Mouse (Mus musculus): Measurements from ENCODE around the gene Palm2.

Gene Palm2

DNA sequence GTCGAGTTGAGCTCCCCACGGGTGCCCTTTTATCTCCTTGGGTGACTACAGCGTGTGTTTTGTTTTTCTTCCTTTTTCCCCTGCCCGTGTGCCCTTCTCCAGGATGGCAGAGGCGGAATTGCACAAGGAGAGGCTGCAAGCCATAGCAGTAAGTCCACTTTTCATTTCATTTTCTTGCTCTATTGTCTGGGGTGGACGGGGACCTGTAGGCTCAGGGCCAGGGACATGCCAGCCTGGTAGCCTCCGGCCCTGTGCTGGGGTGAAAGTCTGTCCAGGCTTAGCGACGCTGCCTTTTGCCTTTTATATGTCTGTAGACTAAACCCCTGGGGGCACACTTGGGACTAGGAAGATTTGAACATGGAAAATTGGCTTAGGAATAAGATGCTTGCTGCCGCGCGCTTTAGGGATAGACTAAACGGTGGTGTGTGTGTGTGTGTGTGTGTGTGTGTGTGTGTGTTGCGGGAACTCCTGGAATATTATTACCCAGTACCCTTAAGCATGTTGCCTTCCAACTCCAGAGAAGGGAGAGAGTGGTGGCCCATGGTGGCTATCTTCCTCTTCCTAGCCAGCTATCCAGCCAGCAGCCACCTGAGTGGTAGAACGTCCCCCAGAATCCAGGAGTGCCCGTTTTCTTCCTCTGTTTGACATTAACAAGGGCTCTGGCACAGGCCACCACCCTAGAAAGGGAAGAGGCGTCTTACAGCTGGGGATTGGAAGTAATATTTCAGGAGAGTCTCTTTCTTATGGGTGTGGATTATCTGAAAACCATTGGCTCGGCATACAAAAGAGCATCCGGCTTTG is 134.4 kb downstream of the Palm2 start:
- no peak for DNase-seq (ENCODE audit: low spot score in 2 of 2)

DNA sequence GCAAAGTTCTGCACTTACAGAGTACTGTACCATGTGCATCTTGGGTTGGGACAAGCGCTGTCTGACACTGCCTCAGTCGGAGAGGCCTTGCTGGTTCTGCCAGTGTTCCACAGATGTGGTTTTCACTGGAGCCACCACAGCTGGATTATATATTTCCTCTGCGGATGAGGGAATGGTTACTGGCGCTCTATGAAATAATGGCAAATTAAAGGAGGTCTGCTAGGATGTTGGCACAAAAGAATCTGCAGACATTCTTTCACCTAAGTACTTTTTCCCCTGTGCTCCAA is 135.0 kb downstream of the Palm2 start:
- DNase-seq (ENCODE audit: low spot score in 2 of 2) = no peak

DNA sequence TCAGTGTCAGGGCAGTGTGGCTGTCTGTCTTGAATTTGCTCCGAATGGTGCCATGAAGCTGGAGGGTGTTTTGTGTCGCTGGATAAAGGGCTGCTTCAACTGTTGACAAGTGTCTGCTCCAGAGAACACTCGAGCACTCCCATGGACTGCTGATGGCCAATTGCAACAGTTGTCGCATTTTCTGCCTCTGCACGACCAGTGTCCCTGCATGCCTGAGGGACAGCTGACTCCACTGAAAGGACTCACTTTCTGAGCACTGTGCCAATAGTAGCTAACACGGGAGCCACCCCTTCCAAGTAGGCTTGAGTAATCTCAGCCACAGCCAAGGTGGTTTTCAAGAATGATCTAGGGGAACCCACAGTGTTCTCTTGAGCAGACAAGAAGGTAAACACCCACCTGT is 135.7 kb downstream of the Palm2 start:
- no peak for DNase-seq (ENCODE audit: low spot score in 2 of 2)

DNA sequence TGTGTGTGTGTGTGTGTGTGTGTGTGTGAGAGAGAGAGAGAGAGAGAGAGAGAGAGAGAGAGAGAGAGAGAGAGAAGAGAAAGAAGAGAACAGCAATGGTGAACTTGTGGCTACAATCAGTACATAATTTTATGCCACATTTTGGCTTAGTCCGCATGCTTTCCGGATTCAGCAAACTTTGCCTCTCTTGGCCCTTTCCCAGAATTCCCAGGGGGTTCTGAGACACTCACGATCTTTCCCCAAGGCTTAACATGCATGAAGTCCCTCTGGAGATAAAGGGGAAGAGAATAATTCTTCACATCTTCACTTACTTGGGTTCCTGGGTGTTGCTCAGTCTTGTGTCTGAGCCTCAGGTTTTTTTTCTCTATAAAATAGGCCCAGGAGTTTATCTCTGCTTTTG is 136.2 kb downstream of the Palm2 start:
- no peak for DNase-seq (ENCODE audit: low spot score in 2 of 2)

DNA sequence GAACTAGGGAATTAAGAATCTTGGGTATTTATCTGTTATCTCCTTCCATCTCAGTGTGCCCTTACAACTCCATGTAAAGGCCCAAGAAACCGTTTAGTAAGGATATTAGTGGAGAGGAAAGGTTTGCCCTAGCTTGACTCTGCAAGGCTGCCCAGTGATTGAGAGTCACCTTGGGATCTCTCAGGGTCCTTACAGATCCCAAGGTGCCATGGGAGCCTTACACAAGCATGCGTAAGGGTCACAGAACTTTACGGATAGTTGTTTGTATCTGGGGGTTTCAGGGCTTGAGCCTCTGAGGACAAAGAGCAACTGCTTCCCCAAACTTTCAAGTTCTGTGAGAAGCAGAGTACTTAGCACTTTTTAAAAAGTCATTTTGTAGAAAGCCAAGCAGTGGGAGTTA is 140.1 kb downstream of the Palm2 start:
- no peak for DNase-seq (ENCODE audit: low spot score in 2 of 2)

DNA sequence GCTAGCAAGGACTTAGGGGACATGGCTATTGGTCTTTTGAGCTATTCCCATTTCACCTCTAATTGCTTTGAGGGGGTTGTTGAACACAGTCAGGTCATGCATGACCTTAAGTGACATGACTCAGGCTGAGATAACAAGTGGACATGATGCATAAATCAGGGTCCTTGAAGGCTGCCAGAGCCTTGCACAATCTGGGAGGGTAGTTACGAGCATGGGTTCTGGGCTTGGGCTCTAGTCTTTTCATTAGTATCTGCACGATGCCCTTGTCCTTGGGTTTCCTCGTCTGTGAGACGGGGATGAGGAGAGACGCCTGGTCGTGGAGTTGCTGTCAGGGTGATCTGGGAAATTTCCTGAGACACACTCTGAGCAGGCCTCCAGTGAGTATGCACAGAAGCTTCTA is 140.6 kb downstream of the Palm2 start:
- no peak for DNase-seq (ENCODE audit: low spot score in 2 of 2)

DNA sequence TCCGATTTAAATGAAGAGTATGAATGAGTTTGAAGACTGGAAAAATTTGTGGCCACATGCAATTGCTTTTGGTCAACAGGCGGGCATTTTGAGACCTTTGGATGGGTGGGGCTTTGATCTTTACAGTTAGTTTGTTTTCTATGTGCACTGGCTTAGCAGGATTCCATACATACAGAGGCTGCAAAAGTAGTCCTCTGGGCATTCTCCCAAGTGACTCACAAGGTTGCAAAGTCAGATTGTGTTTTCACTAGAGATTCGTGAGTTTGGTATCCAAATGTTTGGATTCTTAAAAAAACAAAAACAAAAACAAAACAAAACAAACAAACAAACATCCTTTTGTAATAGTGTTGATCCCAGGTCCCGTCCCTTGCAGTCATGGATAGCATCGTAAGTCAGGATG is 141.6 kb downstream of the Palm2 start:
- DNase-seq (ENCODE audit: low spot score in 2 of 2) = no peak

DNA sequence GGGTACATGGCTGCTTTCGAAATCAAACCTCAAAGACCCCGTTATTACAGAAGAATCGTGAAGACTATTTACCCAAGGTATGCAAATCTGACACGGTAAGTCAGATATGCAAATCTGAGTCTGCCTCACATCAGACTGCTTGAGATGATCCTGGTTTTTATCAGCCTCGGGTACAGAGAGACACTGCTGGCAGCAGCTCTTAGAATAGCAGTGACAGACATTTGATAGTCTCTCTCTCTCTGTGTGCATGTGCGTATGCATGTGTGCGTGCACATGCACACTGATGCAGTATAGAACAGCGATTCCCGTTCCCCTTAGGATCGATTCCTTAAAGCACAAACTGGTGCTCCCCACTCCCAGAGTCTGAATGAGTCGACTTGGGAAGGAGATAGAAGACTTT is 142.0 kb downstream of the Palm2 start:
- DNase-seq (ENCODE audit: low spot score in 2 of 2) = no peak

DNA sequence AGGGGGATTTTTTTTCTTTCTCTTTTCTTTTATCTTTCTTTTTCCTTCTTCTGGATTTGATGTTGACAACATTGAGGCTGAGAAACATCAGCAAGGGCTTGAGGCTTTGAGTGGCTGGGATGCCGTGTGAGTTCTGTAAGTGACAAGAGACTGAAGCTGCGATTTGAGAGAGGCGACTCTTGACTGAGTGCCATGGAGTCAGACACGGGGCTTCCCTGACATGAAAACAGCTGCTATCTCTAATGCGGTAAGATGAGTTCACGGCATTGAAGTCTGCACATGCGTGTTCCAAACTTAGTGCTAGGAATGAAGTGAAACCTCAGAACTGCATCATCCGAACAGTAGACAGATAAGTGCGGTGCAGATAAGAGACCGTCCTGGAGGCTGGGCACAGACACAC is 145.6 kb downstream of the Palm2 start:
- DNase-seq (ENCODE audit: low spot score in 2 of 2) = no peak

DNA sequence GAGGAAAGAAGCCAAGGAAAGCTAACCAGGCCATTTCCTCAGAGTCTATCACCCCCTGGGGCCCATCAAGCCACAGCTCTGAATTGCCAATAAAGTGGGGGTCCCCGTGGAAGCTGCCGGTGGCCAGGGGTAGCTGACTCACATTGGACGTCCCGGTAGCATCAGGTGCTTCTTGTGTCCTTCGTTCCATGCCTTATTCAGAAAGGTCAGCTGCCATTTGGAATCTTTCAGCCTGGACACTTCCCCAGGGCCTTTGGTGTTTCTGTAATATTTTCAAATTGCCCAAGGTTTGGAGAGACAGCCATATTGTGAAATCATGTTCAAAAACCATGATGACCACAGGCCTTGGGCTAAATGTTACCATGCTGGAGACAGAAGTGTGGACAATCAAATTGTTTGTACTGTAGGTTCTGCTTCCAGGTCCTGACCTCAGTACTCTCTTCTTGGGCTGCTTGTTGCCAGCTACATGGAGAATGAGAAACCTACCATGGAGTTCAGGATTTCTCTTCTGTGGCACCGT is 151.3 kb downstream of the Palm2 start:
- no peak for DNase-seq (ENCODE audit: low spot score in 2 of 2)

DNA sequence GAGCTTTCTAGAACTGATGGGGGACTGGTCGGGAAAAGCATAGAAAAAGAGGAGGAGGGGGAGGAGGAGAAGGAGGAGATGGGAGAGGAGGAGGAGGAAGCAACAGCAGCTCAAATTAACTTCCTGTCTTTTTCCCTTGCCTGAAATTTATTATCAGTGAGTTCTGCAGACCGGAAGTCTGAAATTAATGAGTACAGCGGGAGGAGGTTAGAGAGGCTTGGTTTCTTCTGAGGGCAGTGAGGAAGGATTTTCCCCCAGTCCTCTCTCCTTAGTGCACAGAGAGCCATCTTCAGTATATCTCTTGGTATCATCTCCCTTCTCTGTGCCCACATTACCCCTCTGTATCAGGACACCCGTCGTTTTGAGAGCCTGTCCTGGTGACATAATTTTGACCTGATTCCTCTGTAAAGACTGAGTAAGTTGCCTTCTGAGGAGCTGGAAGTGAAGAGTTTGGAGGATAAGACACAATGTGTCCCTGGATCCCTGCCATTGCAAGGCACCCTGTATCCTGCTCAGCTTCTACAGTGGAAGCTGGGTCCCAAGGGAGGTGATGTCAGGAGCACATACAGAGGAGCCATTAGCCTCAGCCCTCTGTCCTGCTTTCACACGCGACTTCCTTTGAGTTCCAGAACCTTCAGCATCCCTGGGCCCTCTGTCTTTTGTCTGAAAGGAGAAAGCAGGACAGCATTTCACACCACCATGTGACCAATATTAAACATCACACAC is 153.0 kb downstream of the Palm2 start:
- DNase-seq (ENCODE audit: low spot score in 2 of 2) = no peak

DNA sequence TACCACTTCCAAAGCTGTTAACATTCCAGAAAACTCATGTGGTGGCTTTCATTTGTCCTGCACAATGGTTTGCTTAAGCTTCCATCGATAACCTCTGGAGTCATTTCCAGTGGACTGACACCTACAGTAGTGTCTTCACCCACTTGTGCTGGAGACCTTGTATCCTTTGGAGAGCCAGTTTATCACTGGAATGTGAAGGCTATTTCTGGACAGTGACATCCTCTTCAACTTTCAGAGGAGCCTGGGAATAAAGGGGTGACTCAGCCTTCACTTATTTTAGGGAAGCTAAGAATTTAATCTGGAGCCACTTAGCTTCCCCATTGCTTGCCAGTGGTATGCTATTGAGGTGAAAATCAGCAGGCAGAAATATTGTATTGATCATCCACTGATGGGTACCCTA is 154.3 kb downstream of the Palm2 start:
- DNase-seq (ENCODE audit: low spot score in 2 of 2) = no peak

DNA sequence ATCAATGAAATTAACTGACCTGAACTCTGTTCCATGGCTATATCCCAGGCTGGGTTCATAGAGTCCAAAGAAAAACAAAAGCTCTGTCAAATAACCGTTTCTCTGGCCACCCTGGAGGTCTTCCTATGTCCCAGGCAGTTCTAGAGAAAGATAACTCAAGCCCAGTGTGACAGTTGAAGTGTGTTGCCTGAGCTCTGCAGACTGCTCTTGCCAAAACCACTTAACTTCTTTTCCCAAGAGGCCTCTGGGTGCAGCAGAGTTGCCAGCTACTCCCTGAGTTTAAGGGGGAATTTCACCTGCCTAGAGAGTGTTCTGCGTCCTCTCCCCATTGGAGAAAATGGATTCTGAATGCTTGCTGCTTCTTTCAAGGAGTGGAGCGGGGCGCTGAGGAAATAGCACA is 158.7 kb downstream of the Palm2 start:
- no peak for DNase-seq (ENCODE audit: low spot score in 2 of 2)

DNA sequence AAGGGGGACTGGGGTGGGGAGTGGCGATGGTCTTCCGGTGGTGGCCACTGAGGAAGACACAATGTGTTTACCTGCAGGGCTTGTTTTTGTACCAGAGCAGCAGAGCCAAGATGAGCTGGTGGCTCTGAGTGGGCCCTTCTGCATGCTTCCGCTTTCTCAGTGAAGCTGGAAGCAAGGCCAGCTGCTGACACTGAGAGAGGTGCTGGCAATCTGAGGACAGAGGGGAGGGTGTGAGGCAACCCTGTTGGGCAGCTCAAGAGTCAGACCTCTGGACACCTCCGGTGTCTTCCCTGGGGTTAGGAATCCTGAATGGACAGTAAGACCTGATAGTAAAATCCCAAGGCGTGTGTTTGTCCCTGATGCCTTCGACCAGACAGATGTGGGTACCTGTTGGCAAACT is 165.9 kb downstream of the Palm2 start:
- DNase-seq (ENCODE audit: low spot score in 2 of 2) = no peak

DNA sequence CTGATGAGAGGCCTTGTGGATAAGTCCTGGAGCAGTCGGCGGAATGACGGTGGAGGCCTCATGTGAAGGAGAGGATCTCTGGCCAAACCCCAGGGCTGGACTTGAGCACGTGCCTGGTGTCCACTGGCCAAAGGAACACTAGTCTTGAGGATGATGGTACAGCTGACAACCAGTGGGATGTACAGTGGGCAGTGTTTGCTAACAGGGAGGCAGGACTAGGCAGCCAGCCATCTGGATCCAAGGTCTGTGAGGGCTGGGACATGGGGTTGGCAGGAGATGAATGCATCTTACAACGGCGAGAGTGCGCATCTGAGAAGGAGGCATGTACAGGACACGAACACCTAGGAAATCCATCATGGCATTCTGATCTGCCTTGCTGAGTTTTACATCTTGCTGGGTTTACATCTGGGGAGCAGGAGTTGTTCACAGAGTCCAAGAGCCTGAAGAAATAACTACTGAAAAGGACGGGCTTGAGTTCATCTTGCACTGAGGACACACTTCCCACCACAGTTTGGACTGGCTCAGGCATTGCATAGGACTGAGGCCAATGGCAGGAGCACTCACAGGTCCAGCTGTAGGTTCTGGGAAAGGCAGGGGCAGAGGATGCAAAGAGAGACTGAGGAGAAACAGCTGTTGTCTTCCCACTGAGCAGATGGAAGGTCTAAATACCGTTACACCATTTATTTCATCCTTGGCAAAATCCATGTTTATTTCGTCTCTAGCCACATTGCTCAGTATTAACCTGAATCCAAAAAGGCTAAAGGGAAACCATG is 166.8 kb downstream of the Palm2 start:
- no peak for DNase-seq (ENCODE audit: low spot score in 2 of 2)

DNA sequence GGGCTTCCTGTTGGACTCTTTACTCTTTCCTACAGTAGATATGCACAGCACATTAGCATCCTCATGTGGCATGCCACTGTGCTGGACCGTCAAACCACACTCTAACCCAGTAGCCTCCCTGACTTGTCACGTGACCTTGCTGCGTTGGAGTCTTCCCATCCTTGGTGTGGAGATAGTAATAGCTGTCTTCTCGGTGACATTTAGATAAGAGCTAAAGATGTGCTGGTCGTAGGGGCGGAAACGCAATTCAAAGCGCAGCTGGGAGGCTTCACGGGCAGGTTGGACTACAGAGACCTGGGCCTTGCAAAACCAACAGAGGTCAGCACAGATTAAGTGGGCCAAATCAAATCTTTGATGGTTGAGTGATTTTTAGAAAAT is 167.4 kb downstream of the Palm2 start:
- DNase-seq (ENCODE audit: low spot score in 2 of 2) = no peak

DNA sequence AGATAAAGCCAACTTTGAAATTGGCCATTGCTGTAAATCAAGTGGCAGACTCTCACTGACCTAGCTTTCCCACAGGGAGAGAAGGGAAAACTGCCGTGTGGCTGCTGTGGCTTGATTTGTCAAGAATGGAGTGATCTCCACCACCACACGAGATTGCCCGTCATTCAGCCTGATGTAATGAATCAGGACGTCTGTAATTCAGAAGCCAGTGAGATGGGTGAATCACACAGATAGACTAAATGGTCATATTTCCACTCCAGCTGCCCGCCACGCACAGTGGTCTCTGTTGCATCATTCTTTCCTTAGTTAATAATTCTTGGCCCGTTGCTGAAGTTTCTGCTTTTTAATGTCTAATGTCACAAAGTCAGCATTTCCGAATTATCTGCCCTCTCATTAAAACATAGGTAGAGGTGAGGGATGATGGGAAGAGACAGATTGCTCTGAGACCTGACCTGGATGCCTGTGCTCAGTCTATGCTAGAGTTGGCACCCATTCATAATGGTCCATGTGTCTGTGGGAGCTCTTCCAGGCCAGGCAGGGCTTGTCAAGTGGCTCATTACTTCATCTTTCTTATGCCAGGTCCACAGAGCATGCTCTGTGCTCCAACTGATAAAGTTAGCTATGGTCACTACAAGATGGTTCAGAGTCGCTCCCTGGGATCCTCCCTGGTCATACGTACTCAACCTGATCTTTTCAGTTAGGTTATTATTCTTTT is 168.0 kb downstream of the Palm2 start:
- DNase-seq (ENCODE audit: low spot score in 2 of 2) = no peak

DNA sequence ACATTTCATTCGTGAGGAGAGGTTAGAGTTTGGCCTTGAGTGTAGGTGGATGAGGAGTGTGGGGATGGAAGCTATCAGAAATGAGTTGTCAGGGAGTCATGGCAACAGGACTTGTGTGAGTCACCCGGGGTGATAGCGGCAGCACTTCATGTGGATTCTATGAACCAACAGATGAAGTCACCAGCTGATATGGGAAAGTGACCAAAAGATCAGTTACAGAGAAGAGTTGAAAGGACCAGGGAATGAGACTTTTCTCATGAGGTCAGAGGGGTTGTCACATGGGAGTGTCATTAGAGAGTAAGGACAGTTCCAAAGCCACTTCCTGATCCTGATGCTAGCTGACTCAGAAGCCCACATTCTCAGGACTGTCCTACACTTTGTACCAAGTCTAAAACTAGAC is 172.2 kb downstream of the Palm2 start:
- no peak for DNase-seq (ENCODE audit: low spot score in 2 of 2)

DNA sequence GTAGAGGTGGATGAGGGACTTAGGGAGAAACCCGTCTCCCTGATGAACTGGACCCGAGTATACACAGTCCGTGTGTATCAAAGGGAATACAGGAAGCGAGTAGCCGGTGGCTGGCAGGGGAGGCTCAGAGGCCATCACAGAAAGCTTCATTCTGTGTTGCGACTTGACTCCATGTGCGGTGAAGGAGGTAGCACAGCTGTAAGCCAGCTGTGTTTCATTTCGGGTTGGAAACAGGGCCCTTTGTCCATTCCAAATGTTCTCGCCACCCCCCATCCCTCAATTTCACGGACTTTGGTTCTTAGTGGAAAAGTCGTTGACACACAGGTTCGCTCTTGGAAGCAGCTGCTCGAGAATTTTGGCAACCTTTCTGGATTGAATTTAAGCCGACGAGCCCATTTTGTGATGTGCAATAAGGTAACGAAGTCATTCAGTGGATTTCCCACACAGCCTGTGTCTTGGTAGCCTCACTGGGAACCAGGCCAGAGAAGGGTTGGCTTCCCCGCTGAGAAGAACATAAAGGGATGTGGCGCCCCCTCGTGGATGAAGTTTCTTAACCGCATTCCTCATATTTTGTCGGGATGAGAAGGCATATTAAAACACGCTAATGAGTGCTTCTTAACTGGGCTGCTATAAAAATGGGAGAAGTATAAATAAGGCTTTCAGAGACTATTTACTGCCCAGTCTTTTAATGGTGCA is 173.3 kb downstream of the Palm2 start:
- DNase-seq (ENCODE audit: low spot score in 2 of 2) = peak; percentile 78 to 92

DNA sequence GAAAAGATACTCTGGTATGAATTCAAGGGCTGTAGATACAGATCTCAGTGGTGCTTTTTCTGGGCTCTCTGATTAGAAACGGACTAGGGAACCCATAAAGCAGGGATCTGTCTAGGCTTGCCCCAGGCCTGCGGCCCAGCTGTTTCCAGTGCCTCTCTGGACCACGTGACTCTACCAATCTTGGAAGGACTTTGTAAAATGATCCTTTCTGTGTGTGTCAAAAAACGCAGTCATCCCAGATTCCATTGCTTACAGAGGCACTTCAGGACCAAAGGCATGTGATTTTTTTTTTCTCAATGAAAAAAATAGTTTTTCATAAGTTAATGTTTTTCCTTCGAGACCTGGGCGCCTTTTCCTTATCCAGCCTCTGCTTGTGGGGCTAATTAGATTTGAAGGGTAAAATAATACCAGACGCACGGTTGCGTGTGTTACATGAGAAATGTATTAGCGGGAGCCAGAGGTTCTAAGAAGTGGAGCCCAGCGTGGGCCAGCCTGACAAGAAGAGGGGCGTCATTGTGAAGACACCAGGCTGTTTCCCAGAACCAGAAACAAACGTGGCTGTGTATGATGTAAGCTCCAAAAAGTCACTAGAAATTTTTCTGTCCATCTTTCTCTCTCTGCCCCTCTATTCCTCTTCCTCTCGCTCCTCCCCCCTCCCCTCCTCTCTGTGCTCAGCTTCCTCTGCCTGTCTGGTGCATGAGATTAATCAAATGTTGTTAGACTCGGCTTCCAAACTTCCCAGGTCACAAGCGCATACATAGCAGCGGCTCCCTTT is 177.4 kb downstream of the Palm2 start:
- no peak for DNase-seq (ENCODE audit: low spot score in 2 of 2)

DNA sequence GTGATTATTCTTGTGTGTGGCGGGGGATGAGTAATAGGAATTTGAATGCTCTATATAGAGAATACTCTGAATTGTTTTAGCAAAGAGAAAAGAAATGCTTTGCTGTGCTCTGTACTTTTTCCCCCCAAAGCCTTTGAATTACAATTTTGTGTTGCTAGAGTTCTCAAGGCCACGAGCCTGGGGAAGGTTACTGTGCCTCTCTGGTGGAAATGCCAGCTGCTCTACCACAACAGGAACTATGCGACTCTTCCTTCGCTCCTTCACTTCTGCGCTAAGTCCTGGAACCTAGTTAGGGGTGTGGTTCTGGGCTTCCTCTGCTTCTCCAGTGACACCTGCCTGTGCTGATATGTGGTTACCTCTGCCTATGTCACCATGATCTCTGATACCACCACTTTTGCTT is 178.7 kb downstream of the Palm2 start:
- no peak for DNase-seq (ENCODE audit: low spot score in 2 of 2)

Measured in urinary bladder, postnatal 4 days (tissue).